Mouse (Mus musculus) limb, embryonic 11.5 days (tissue): ENCODE results near the gene Carnmt1. TPM values are rescaled to one million over a fixed set of nuclear protein-coding genes. Genes with fewer than 3 reads are reported as not detected.

ENCODE experiments used
- ATAC-seq: fragments of 200-750 bp; cut with Nextera tagmentation; 2 replicates; pipeline ENCODE4 v1.8.0; 2017; ENCODE audit warnings: low read depth; ENCODE audit not compliant: insufficient number of reproducible peaks, low FRiP score, low TSS enrichment
- DNase-seq: peaks from one replicate; pipeline ENCODE4 v3.0.0-alpha.2; 2015; ENCODE audit warnings: low spot score
- H3K27ac ChIP-seq: fragments of 300-500 bp; sonication (generic); replicated peaks from 2 replicates; pipeline ENCODE4 v1.5.1; 2014; ENCODE audit warnings: low read depth, mild to moderate bottlenecking, low read length
- H3K27me3 ChIP-seq: fragments of 300-500 bp; sonication (generic); 2 replicates; pipeline ENCODE4 v1.6.1; 2014; ENCODE audit warnings: mild to moderate bottlenecking, low read length, mixed read lengths; ENCODE audit not compliant: control insufficient read depth, insufficient read depth
- H3K36me3 ChIP-seq: fragments of 300-500 bp; sonication (generic); 2 replicates; pipeline ENCODE4 v1.6.1; 2014; ENCODE audit warnings: mild to moderate bottlenecking, low read length, moderate library complexity, mixed read lengths; ENCODE audit not compliant: control insufficient read depth, insufficient read depth
- H3K4me1 ChIP-seq: fragments of 300-500 bp; sonication (generic); 2 replicates; pipeline ENCODE4 v1.6.1; 2014; ENCODE audit warnings: low read length, mixed read lengths; ENCODE audit not compliant: control insufficient read depth, insufficient read depth
- H3K4me2 ChIP-seq: fragments of 300-500 bp; sonication (generic); 2 replicates; pipeline ENCODE4 v1.6.1; 2014; ENCODE audit warnings: low read depth, mild to moderate bottlenecking, moderate library complexity; ENCODE audit not compliant: severe bottlenecking
- H3K4me3 ChIP-seq: fragments of 300-500 bp; sonication (generic); 2 replicates; pipeline ENCODE4 v1.5.1; 2014; ENCODE audit warnings: low read depth, low read length
- H3K9ac ChIP-seq: fragments of 300-500 bp; sonication (generic); 2 replicates; pipeline ENCODE4 v1.6.1; 2014; ENCODE audit warnings: mild to moderate bottlenecking, low read length
- H3K9me3 ChIP-seq: fragments of 300-500 bp; sonication (generic); 2 replicates; pipeline ENCODE4 v1.6.1; 2016; ENCODE audit warnings: low read length; ENCODE audit not compliant: control insufficient read depth
- WGBS: fragments of 180-500 bp; shearing (Covaris S2); extraction: QIAGEN DNeasy Blood & Tissue Kit; methylation state at CpG from one replicate; pipeline ENCODE4 v1.1.7; 2014; 5-methylcytosine and 5-hydroxymethylcytosine counted together
- polyA plus RNA-seq: library from polyadenylated mRNA; unstranded; fragments of >200 nt; fragmentation: Nextera tagmentation; extraction: Ambion mirVana; gene quantifications from 2 replicates; pipeline ENCODE4 v1.2.1, GENCODE M21; 2014

The Carnmt1 gene
- polyA plus RNA-seq, 1 experiment from 2014 or later = 36.6 TPM

- no peaks in the 10 kb centered on the region for H3K4me1 ChIP-seq
- H3K36me3 ChIP-seq = no peaks in the 10 kb centered on the region
- H3K27me3 ChIP-seq = no peaks in the 10 kb centered on the region
- H3K9me3 ChIP-seq = no peaks in the 10 kb centered on the region
- DNase-seq (no peak), ATAC-seq (no peak)
- no peak overlapping the region for H3K9ac ChIP-seq
- WGBS = 56% methylated on average over 9 of the region's 9 CpGs
- H3K27ac ChIP-seq = no peak overlapping the region
- no peak overlapping the region for H3K4me2 ChIP-seq
- H3K4me3 ChIP-seq = no peak overlapping the region
Observed at GRCm38 (mm10) chr19:18647775-18648557, 22.6 kb upstream of the Carnmt1 start.

- no peak for DNase-seq
- ATAC-seq = no peak
- no peaks in the 10 kb centered on the region for H3K36me3 ChIP-seq
- no peaks in the 10 kb centered on the region for H3K27me3 ChIP-seq
- WGBS = 73% methylated on average over 6 of the region's 6 CpGs
- H3K4me3 ChIP-seq = no peak overlapping the region
- no peak overlapping the region for H3K27ac ChIP-seq
- no peaks in the 10 kb centered on the region for H3K4me1 ChIP-seq
- H3K9ac ChIP-seq = no peak overlapping the region
- H3K4me2 ChIP-seq = no peak overlapping the region
- H3K9me3 ChIP-seq = no peaks in the 10 kb centered on the region
Observed at GRCm38 (mm10) chr19:18648558-18648945, 22.0 kb upstream of the Carnmt1 start.

- no peaks in the 10 kb centered on the region for H3K27me3 ChIP-seq
- H3K4me2 ChIP-seq = no peak overlapping the region
- H3K9ac ChIP-seq = no peak overlapping the region
- ATAC-seq (no peak), DNase-seq (no peak)
- H3K9me3 ChIP-seq = no peaks in the 10 kb centered on the region
- H3K36me3 ChIP-seq = no peaks in the 10 kb centered on the region
- 82% methylated on average over 4 of the region's 4 CpGs for WGBS
- no peak overlapping the region for H3K4me3 ChIP-seq
- no peak overlapping the region for H3K27ac ChIP-seq
- no peaks in the 10 kb centered on the region for H3K4me1 ChIP-seq
Observed at GRCm38 (mm10) chr19:18649955-18650354, 20.6 kb upstream of the Carnmt1 start.

- Histone ChIP-seq H3K36me3 (no peaks in the 10 kb centered on the region), H3K4me2 (no peak overlapping the region), H3K9me3 (no peaks in the 10 kb centered on the region), H3K9ac (no peak overlapping the region), H3K27ac (no peak overlapping the region), H3K27me3 (no peaks in the 10 kb centered on the region), H3K4me3 (no peak overlapping the region), H3K4me1 (no peaks in the 10 kb centered on the region)
- WGBS = 80% methylated on average over 6 of the region's 6 CpGs
- DNase-seq (no peak), ATAC-seq (no peak)
Observed at GRCm38 (mm10) chr19:18650473-18650872, 20.1 kb upstream of the Carnmt1 start.

GRCm38 (mm10) chr19:18652592-18652991 is 18.0 kb upstream of the Carnmt1 start:
- no peak overlapping the region for H3K9ac ChIP-seq
- no peak overlapping the region for H3K4me2 ChIP-seq
- ATAC-seq (no peak), DNase-seq (no peak)
- H3K36me3 ChIP-seq = no peaks in the 10 kb centered on the region
- no peaks in the 10 kb centered on the region for H3K27me3 ChIP-seq
- H3K27ac ChIP-seq = no peak overlapping the region
- 36% methylated on average over 4 of the region's 4 CpGs for WGBS
- no peaks in the 10 kb centered on the region for H3K9me3 ChIP-seq
- no peak overlapping the region for H3K4me3 ChIP-seq
- no peaks in the 10 kb centered on the region for H3K4me1 ChIP-seq

- no peak for ATAC-seq
- no peak overlapping the region for H3K27ac ChIP-seq
- H3K4me1 ChIP-seq = no peaks in the 10 kb centered on the region
- H3K36me3 ChIP-seq = no peaks in the 10 kb centered on the region
- H3K4me3 ChIP-seq = no peak overlapping the region
- no peaks in the 10 kb centered on the region for H3K9me3 ChIP-seq
- no peak overlapping the region for H3K9ac ChIP-seq
- no peak for DNase-seq
- no peak overlapping the region for H3K4me2 ChIP-seq
- 84% methylated on average over 6 of the region's 6 CpGs for WGBS
- no peaks in the 10 kb centered on the region for H3K27me3 ChIP-seq
Observed at GRCm38 (mm10) chr19:18653058-18653457, 17.5 kb upstream of the Carnmt1 start.

GRCm38 (mm10) chr19:18654330-18654729 is 16.2 kb upstream of the Carnmt1 start:
- H3K9ac ChIP-seq = no peak overlapping the region
- no peaks in the 10 kb centered on the region for H3K9me3 ChIP-seq
- no peak overlapping the region for H3K27ac ChIP-seq
- no peaks in the 10 kb centered on the region for H3K4me1 ChIP-seq
- ATAC-seq (no peak), DNase-seq (no peak)
- H3K27me3 ChIP-seq = no peaks in the 10 kb centered on the region
- H3K4me3 ChIP-seq = no peak overlapping the region
- WGBS = 86% methylated on average over 8 of the region's 8 CpGs
- H3K4me2 ChIP-seq = no peak overlapping the region
- no peaks in the 10 kb centered on the region for H3K36me3 ChIP-seq

- Histone ChIP-seq H3K4me2 (no peak overlapping the region), H3K9ac (no peak overlapping the region), H3K27ac (no peak overlapping the region), H3K4me3 (no peak overlapping the region), H3K36me3 (no peaks in the 10 kb centered on the region), H3K4me1 (no peaks in the 10 kb centered on the region), H3K9me3 (no peaks in the 10 kb centered on the region), H3K27me3 (no peaks in the 10 kb centered on the region)
- no peak for ATAC-seq
- DNase-seq = no peak
- whole genome bisulfite sequencing = 86% methylated on average over 5 of the region's 5 CpGs
Observed at GRCm38 (mm10) chr19:18654984-18655383, 15.6 kb upstream of the Carnmt1 start.

GRCm38 (mm10) chr19:18655999-18656398 is 14.6 kb upstream of the Carnmt1 start:
- H3K4me3 ChIP-seq = no peak overlapping the region
- no peak for DNase-seq
- WGBS = 80% methylated on average over 7 of the region's 7 CpGs
- no peak overlapping the region for H3K9ac ChIP-seq
- no peaks in the 10 kb centered on the region for H3K4me1 ChIP-seq
- ATAC-seq = no peak
- no peak overlapping the region for H3K4me2 ChIP-seq
- no peak overlapping the region for H3K27ac ChIP-seq
- H3K9me3 ChIP-seq = no peaks in the 10 kb centered on the region
- no peaks in the 10 kb centered on the region for H3K27me3 ChIP-seq
- H3K36me3 ChIP-seq = no peaks in the 10 kb centered on the region
